Mouse (Mus musculus): ENCODE data around the gene Gm49380.
"Not testable (repeated sequence)": the region's sequence is repeated elsewhere in the genome, so short reads cannot be mapped to it uniquely, and the experiment has no call there.

Gm49380 gene

GRCm38 (mm10) chr9:44125026-44125425 lies 11.7 kb upstream of the Gm49380 start:
- no peak for DNase-seq (ENCODE audit: low spot score)

GRCm38 (mm10) chr9:44124317-44124716 lies 11.0 kb upstream of the Gm49380 start:
- DNase-seq (ENCODE audit: low spot score), result no peak

- no peak for DNase-seq (ENCODE audit: low spot score)
These were observed 6.7 kb upstream of the Gm49380 start for GRCm38 (mm10) chr9:44119948-44120465.

GRCm38 (mm10) chr9:44119011-44119410 lies 5.7 kb upstream of the Gm49380 start:
- no peak for DNase-seq (ENCODE audit: low spot score)

GRCm38 (mm10) chr9:44116182-44116581 lies 2.9 kb upstream of the Gm49380 start:
- no peak for DNase-seq (ENCODE audit: low spot score)

- no peak for DNase-seq (ENCODE audit: low spot score)
These were observed 2.3 kb upstream of the Gm49380 start for GRCm38 (mm10) chr9:44115599-44115998.

- no peak for DNase-seq (ENCODE audit: low spot score)
These were observed 1.2 kb upstream of the Gm49380 start for GRCm38 (mm10) chr9:44114453-44114852.

GRCm38 (mm10) chr9:44111909-44112308 lies 1.4 kb downstream of the Gm49380 start:
- DNase-seq (ENCODE audit: low spot score), result not testable (repeated sequence)

- DNase-seq (ENCODE audit: low spot score), result peak; percentile 63
These were observed 3.8 kb downstream of the Gm49380 start for GRCm38 (mm10) chr9:44109360-44110095.

GRCm38 (mm10) chr9:44108269-44109055 lies 4.8 kb downstream of the Gm49380 start:
- no peak for DNase-seq (ENCODE audit: low spot score)

GRCm38 (mm10) chr9:44107557-44108179 lies 5.6 kb downstream of the Gm49380 start:
- peak; percentile 73 for DNase-seq (ENCODE audit: low spot score)

- peak; percentile 79 for DNase-seq (ENCODE audit: low spot score)
These were observed 6.2 kb downstream of the Gm49380 start, which contains the start of gene C1qtnf5 for GRCm38 (mm10) chr9:44107110-44107509. TSS of gene C1qtnf5 (plus strand) at chr9:44107245.

- no peak for DNase-seq (ENCODE audit: low spot score)
These were observed 6.7 kb downstream of the Gm49380 start for GRCm38 (mm10) chr9:44106596-44106995.

- DNase-seq (ENCODE audit: low spot score), result no peak
These were observed 7.1 kb downstream of the Gm49380 start for GRCm38 (mm10) chr9:44106182-44106581.

- no peak for DNase-seq (ENCODE audit: low spot score)
These were observed 7.5 kb downstream of the Gm49380 start for GRCm38 (mm10) chr9:44105781-44106180.

- DNase-seq (ENCODE audit: low spot score), result no peak
These were observed 8.4 kb downstream of the Gm49380 start for GRCm38 (mm10) chr9:44104881-44105280.

- no peak for DNase-seq (ENCODE audit: low spot score)
These were observed 11.8 kb downstream of the Gm49380 start, which contains the start of gene Mfrp for GRCm38 (mm10) chr9:44101490-44101889. TSS of gene Mfrp (plus strand) at chr9:44101729.

- DNase-seq (ENCODE audit: low spot score), result peak; percentile 39
These were observed 16.8 kb downstream of the Gm49380 start for GRCm38 (mm10) chr9:44096536-44096935.

GRCm38 (mm10) chr9:44095781-44096180 lies 17.5 kb downstream of the Gm49380 start:
- no peak for DNase-seq (ENCODE audit: low spot score)

- no peak for DNase-seq (ENCODE audit: low spot score)
These were observed 18.6 kb downstream of the Gm49380 start for GRCm38 (mm10) chr9:44094737-44095136.

GRCm38 (mm10) chr9:44093612-44094503 lies 19.4 kb downstream of the Gm49380 start:
- DNase-seq (ENCODE audit: low spot score), result peak; percentile 77
